Mouse (Mus musculus) neural tube, embryonic 13.5 days (tissue): ENCODE measurements around the gene Naglu. TPM values are rescaled to one million over a fixed set of nuclear protein-coding genes. Genes with fewer than 3 reads are reported as not detected.
A peak's percentile ranks its signal among the peaks of the same experiment; 100 is the strongest.

Experiments used
- ATAC-seq: fragments of 200-750 bp; cut with Nextera tagmentation; 2 replicates; pipeline ENCODE4 v1.8.0; 2017; ENCODE audit warnings: low read depth, mild to moderate bottlenecking, moderate TSS enrichment, moderate library complexity
- H3K27ac ChIP-seq: fragments of 300-500 bp; sonication (generic); replicated peaks from 2 replicates; pipeline ENCODE4 v1.5.1; 2015; ENCODE audit warnings: moderate library complexity, mild to moderate bottlenecking, inconsistent platforms
- H3K27me3 ChIP-seq: fragments of 300-500 bp; sonication (generic); 2 replicates; pipeline ENCODE4 v1.6.1; 2015; ENCODE audit warnings: mild to moderate bottlenecking, inconsistent platforms
- H3K36me3 ChIP-seq: fragments of 300-500 bp; sonication (generic); 2 replicates; pipeline ENCODE4 v1.6.1; 2015; ENCODE audit warnings: mild to moderate bottlenecking, inconsistent platforms
- H3K4me1 ChIP-seq: fragments of 300-500 bp; sonication (generic); replicated peaks from 2 replicates; pipeline ENCODE4 v1.6.1; 2015; ENCODE audit warnings: inconsistent platforms
- H3K4me2 ChIP-seq: fragments of 300-500 bp; sonication (generic); 2 replicates; pipeline ENCODE4 v1.6.1; 2015; ENCODE audit warnings: inconsistent platforms, mild to moderate bottlenecking, moderate library complexity
- H3K4me3 ChIP-seq: fragments of 300-500 bp; sonication (generic); 2 replicates; pipeline ENCODE4 v1.5.1; 2015; ENCODE audit warnings: mild to moderate bottlenecking, inconsistent platforms
- H3K9ac ChIP-seq: fragments of 300-500 bp; sonication (generic); 2 replicates; pipeline ENCODE4 v1.6.1; 2015; ENCODE audit warnings: moderate library complexity, mild to moderate bottlenecking, inconsistent platforms
- H3K9me3 ChIP-seq: fragments of 300-500 bp; sonication (generic); 2 replicates; pipeline ENCODE4 v1.6.1; 2016; ENCODE audit warnings: inconsistent platforms
- WGBS: fragments of 180-500 bp; shearing (Covaris S2); methylation state at CpG from one replicate; pipeline ENCODE4 v1.1.7; 2015; 5-methylcytosine and 5-hydroxymethylcytosine counted together
- polyA plus RNA-seq: library from polyadenylated mRNA; unstranded; fragments of >200 nt; fragmentation: Nextera tagmentation; extraction: Ambion mirVana; gene quantifications from 2 replicates; pipeline ENCODE4 v1.2.1, GENCODE M21; 2015

Naglu gene
- polyA plus RNA-seq, 1 experiment from 2014 or later, result 9.0 TPM

GRCm38 (mm10) chr11:101045826-101046225, 24.0 kb upstream of the Naglu start:
- H3K4me3 ChIP-seq, result no peak overlapping the region
- H3K27me3 ChIP-seq, result no peaks in the 10 kb centered on the region
- H3K4me2 ChIP-seq, result no peak overlapping the region
- peaks cover 100% of the 10 kb centered on the region for H3K36me3 ChIP-seq
- no peak overlapping the region for H3K27ac ChIP-seq
- H3K9me3 ChIP-seq, result no peaks in the 10 kb centered on the region
- H3K4me1 ChIP-seq, result no peaks in the 10 kb centered on the region
- ATAC-seq, result no peak
- WGBS, result 87% methylated on average over 4 of the region's 4 CpGs
- no peak overlapping the region for H3K9ac ChIP-seq

DNA sequence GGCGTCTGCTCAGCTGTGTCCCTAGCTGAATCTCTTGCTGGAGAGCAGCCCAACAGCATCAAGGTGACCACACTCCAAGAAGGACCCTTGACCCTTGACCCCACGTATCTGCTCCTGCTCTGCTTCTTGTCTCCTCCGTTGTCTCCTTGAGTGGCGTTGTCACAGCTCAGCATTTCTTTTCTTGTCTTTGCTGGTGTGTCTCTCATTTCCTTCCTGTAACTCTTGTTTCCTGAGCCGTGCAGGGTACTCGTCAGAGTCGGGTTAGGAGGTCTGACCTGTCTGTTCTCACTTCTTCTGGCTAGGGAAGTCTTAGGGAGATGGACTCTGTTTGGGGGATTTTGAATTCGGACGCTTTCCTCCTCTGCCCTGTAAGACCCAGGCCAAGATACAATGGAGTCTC, 23.4 kb upstream of the Naglu start:
- Histone ChIP-seq H3K9me3 (no peaks in the 10 kb centered on the region), H3K4me1 (no peaks in the 10 kb centered on the region), H3K27me3 (no peaks in the 10 kb centered on the region), H3K36me3 (peaks cover 100% of the 10 kb centered on the region), H3K4me3 (no peak overlapping the region), H3K27ac (no peak overlapping the region), H3K9ac (no peak overlapping the region), H3K4me2 (no peak overlapping the region)
- whole genome bisulfite sequencing, result 79% methylated on average over 9 of the region's 9 CpGs
- no peak for ATAC-seq

DNA sequence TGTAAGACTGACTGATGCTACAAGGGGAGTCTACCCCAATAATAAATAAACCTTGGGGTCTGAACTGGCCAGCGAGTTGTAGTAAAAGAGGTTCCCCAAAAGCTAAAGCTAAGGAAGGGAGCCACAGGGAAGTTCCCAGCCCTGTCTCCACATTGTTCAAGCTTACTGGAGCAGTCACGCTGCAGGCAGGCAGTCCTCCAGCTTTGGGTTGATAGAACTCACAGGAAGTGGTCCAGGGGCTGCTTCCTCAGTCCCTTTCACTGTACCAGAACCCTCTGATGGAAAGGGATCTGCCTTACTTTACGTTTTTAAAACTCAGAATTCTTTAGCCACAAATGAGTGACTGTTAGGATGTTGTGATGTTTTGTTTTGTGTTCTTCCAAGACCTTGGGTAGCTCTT, 22.3 kb upstream of the Naglu start:
- Histone ChIP-seq H3K9ac (no peak overlapping the region), H3K27me3 (no peaks in the 10 kb centered on the region), H3K27ac (no peak overlapping the region), H3K4me3 (no peak overlapping the region), H3K36me3 (peaks cover 100% of the 10 kb centered on the region), H3K9me3 (no peaks in the 10 kb centered on the region), H3K4me2 (no peak overlapping the region), H3K4me1 (no peaks in the 10 kb centered on the region)
- WGBS, result 88% methylated on average over 3 of the region's 3 CpGs
- no peak for ATAC-seq

DNA sequence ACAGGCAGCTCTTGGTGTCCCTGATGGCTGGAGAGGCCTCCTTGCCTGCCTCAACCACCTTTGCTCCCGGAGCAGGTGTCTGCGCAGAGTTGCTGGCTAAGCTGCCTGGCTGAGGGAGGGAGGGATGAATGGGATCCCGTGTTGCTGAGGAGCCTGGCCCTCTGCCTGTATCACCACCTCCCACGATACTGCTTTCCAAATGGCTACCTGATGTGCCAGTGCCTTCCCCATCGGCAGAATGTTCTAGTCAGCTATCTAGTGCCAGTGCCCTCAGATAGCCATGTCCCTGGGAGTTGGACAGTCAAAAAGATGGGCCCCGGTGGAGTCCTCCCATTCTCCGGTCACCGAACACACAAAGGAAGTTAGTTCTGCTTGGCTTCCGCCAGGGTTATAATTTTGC, 19.5 kb upstream of the Naglu start:
- Histone ChIP-seq H3K4me1 (no peaks in the 10 kb centered on the region), H3K4me3 (no peak overlapping the region), H3K36me3 (peaks cover 100% of the 10 kb centered on the region), H3K4me2 (no peak overlapping the region), H3K27me3 (no peaks in the 10 kb centered on the region), H3K9me3 (no peaks in the 10 kb centered on the region), H3K9ac (no peak overlapping the region), H3K27ac (no peak overlapping the region)
- WGBS, result 87% methylated on average over 9 of the region's 9 CpGs
- no peak for ATAC-seq

DNA sequence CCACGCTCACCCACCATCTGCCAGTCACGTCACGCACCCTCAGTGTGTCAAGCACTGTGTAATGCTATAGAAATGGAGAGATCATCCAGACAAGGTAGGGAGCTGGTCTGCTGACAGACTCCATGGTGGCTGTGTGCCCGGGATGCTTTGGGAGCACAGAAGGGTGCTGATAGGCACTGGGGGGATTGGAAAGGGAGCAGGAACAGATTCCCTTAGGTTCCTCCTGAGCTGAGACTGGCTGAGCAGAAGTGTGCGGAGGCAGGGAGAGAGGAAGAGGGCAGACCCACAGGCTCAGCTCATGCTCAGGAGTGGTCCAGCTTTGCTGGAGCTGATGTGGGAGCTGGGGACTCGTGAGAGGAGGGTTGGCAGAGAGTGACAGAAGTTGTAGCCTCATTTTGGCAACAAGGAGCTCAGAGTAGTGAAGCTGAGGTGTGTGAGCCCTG, 18.7 kb upstream of the Naglu start:
- Histone ChIP-seq H3K4me2 (no peak overlapping the region), H3K4me3 (no peak overlapping the region), H3K4me1 (no peaks in the 10 kb centered on the region), H3K9me3 (no peaks in the 10 kb centered on the region), H3K27me3 (no peaks in the 10 kb centered on the region), H3K27ac (no peak overlapping the region), H3K9ac (no peak overlapping the region), H3K36me3 (peaks cover 100% of the 10 kb centered on the region)
- ATAC-seq, result no peak
- WGBS, result 87% methylated on average over 6 of the region's 6 CpGs

DNA sequence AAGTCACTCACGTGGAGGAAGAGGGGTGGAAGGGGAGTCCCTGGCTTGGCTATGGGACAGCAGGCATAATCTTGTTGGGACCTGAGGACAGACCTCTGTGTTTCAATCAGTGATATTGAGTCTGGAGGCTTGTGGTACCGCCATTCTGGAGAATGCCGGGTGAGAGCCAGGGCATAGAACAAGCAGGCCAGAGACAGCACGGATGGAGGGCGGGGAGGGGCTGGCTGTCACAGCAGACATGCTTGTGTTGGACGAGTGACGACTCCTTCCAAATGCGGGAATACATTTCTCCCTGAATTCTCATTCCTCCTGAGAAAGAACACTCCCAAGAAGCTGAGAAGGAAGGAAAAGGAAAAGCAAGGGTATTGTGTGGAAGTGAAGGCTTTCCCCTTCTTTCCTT, 18.2 kb upstream of the Naglu start:
- H3K27me3 ChIP-seq, result no peaks in the 10 kb centered on the region
- H3K4me1 ChIP-seq, result no peaks in the 10 kb centered on the region
- no peak overlapping the region for H3K4me3 ChIP-seq
- WGBS, result 83% methylated on average over 8 of the region's 8 CpGs
- H3K4me2 ChIP-seq, result no peak overlapping the region
- H3K9ac ChIP-seq, result no peak overlapping the region
- H3K9me3 ChIP-seq, result no peaks in the 10 kb centered on the region
- peaks cover 100% of the 10 kb centered on the region for H3K36me3 ChIP-seq
- H3K27ac ChIP-seq, result no peak overlapping the region
- no peak for ATAC-seq

DNA sequence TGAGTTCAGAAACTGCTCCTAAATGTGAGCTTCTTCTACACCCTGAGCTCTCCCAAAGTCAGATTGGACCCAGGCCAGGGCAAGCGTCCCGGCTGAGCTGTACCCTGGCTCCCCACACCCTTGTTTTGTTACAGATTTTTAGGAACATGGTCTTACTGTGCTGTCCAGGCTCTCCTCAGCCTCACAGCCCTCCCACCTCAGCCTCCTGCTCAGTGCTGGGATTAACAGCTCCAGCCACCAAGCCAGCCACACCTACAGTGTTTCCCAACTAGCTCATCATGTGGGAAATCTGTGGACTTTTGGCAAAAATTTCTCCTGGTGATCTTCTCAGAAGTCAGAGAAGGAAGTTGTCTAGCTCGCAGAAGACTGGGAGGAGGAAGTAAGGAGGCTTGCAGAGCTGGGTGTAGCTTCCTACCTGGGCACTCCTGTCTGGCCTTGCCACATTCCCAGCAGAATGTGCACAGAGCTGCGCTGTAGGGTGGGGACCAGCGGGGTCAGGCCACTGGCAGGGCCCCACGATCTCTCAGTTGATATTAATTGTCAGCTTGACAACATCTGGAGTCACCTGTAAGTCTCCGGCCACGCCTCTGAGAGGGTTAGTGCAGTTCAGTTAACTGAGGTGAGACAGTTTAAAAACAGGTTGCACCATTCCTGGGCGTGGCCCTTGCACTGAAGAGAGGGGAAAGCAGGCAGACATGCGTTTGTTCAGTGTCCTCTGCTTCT, 16.9 kb upstream of the Naglu start:
- Histone ChIP-seq H3K4me1 (no peaks in the 10 kb centered on the region), H3K27ac (no peak overlapping the region), H3K9ac (no peak overlapping the region), H3K27me3 (no peaks in the 10 kb centered on the region), H3K4me2 (no peak overlapping the region), H3K4me3 (no peak overlapping the region), H3K9me3 (no peaks in the 10 kb centered on the region), H3K36me3 (peaks cover 99% of the 10 kb centered on the region)
- no peak for ATAC-seq
- 93% methylated on average over 10 of the region's 10 CpGs for WGBS

DNA sequence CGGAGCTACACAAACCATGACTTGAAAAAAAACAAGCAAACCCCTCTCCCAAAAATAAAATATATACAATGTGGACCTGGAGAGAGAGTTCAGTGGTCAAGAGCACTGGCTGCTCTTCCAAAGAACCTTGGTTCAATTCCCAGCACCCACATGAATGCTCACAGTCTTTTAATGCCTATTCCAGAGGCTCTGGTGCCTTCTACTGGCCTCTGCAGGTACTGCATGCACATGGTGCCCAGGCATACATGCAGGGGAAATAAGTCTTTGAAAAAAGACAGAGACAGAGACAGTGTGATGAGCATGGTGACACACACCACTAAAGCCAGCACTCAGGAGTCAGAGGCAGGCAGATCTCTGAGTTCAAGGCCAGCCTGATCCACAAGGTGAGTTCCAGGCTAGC, 15.8 kb upstream of the Naglu start:
- H3K9me3 ChIP-seq, result no peaks in the 10 kb centered on the region
- H3K9ac ChIP-seq, result no peak overlapping the region
- no peaks in the 10 kb centered on the region for H3K27me3 ChIP-seq
- ATAC-seq, result no peak
- peaks cover 97% of the 10 kb centered on the region for H3K36me3 ChIP-seq
- no peak overlapping the region for H3K4me3 ChIP-seq
- 0 out of 2 replicates have a peak, but pooled peaks cover 5% of the 10 kb centered on the region for H3K4me1 ChIP-seq
- 93% methylated on average over 1 of the region's 1 CpGs for WGBS
- no peak overlapping the region for H3K27ac ChIP-seq
- no peak overlapping the region for H3K4me2 ChIP-seq

DNA sequence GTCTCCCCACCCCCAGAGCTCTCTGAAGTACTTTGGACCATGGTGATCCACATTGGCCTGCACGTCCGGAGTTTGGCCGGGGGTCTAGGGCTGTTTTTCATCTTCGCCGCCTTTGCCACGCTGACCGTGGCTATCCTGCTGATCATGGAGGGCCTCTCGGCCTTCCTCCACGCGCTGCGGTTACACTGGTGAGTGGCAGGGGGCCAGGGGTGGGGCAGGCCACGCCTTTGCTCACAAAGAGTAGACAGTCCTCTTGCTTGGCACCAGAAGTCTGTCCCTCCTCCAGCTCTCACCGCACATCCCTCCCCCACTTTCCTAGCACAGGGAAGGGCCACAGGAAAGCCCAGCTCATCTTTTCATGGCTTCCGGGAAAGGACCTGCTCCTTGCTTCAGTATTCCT, 14.4 kb upstream of the Naglu start:
- no peak overlapping the region for H3K4me3 ChIP-seq
- peaks cover 97% of the 10 kb centered on the region for H3K36me3 ChIP-seq
- ATAC-seq, result no peak
- H3K4me1 ChIP-seq, result 0 out of 2 replicates have a peak, but pooled peaks cover 5% of the 10 kb centered on the region
- WGBS, result 90% methylated on average over 14 of the region's 14 CpGs
- H3K27ac ChIP-seq, result no peak overlapping the region
- no peak overlapping the region for H3K4me2 ChIP-seq
- no peaks in the 10 kb centered on the region for H3K27me3 ChIP-seq
- H3K9ac ChIP-seq, result no peak overlapping the region
- H3K9me3 ChIP-seq, result no peaks in the 10 kb centered on the region

DNA sequence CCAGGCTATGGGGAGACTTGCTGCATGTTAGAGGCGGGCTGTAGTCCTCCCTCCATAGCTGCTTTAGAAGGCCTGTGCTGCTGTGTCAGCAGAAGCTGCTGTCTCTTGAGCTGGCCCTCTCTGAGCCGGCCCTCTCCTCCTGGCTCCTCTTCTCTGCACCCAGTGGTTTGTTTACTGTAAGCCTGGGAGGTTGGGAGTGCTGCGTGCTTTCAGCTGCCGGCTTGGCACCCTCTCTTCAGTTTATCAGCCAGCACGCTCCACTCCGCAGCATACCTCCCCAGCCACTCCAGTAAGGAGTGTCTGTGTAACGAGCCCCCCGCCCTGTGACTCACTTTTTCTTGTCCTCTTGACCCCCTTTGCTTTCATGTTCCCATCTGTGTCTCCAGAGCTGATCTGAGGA, 12.9 kb upstream of the Naglu start:
- Histone ChIP-seq H3K4me3 (no peak overlapping the region), H3K4me1 (peaks cover 5% of the 10 kb centered on the region; the same call in 1 of the 2 replicates), H3K27ac (no peak overlapping the region), H3K36me3 (peaks cover 97% of the 10 kb centered on the region), H3K9ac (no peak overlapping the region), H3K9me3 (no peaks in the 10 kb centered on the region), H3K4me2 (no peak overlapping the region), H3K27me3 (no peaks in the 10 kb centered on the region)
- WGBS, result 68% methylated on average over 8 of the region's 8 CpGs
- no peak for ATAC-seq

DNA sequence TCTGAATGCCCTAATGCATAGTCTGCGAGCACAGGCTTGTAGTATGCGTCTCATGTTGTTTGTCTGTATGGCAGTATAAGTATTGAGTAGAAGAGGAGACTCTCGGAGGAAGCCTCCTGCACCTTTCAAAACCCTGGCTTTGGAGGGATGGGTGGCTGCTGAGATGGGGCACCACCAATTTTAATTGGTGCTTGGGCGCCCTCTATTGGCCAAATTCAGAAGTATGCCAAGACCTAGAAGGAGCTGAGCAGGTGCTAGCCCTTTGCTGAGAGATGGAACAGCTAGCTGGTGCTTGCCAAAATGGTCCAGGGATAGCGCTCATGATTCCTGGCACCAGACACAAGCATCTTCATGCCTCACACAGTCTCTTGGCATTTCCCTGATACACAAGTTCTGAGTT, 12.0 kb upstream of the Naglu start:
- ATAC-seq, result no peak
- H3K36me3 ChIP-seq, result peaks cover 97% of the 10 kb centered on the region
- no peaks in the 10 kb centered on the region for H3K9me3 ChIP-seq
- no peak overlapping the region for H3K9ac ChIP-seq
- H3K27me3 ChIP-seq, result no peaks in the 10 kb centered on the region
- no peak overlapping the region for H3K4me2 ChIP-seq
- H3K4me3 ChIP-seq, result no peak overlapping the region
- no peak overlapping the region for H3K27ac ChIP-seq
- 39% methylated on average over 5 of the region's 5 CpGs for WGBS
- H3K4me1 ChIP-seq, result peaks cover 9% of the 10 kb centered on the region

DNA sequence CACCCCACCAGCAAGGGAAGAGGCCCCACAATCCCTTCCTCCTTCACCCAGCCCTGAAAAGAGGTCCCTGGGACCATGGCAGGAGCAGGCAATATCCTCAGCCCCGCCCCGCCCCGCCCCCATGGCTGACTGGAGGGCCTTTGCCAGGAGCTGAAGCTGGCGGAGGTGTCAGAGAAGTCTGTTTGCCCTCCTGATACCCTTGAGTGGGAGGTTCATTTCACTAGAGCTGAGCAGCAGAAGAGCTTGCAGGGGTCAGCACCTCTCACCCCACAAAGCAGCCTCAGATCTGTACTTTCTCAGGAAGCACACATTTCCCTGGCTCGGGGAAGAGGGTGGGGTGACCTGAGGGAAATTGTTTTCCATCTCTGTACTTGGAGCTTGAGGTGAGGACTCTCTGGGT, 11.1 kb upstream of the Naglu start:
- peaks cover 17% of the 10 kb centered on the region for H3K4me1 ChIP-seq
- 77% methylated on average over 5 of the region's 5 CpGs for WGBS
- H3K27ac ChIP-seq, result peak overlapping the region; percentile 23; the same call in 1 of the 2 replicates
- no peak for ATAC-seq
- peaks cover 97% of the 10 kb centered on the region for H3K36me3 ChIP-seq
- H3K4me2 ChIP-seq, result no peak overlapping the region
- no peak overlapping the region for H3K4me3 ChIP-seq
- no peak overlapping the region for H3K9ac ChIP-seq
- H3K9me3 ChIP-seq, result no peaks in the 10 kb centered on the region
- no peaks in the 10 kb centered on the region for H3K27me3 ChIP-seq

GRCm38 (mm10) chr11:101059473-101059872, 10.3 kb upstream of the Naglu start:
- Histone ChIP-seq H3K4me2 (no peak overlapping the region), H3K4me1 (peaks cover 20% of the 10 kb centered on the region), H3K4me3 (no peak overlapping the region), H3K36me3 (peaks cover 96% of the 10 kb centered on the region), H3K27ac (peak overlapping the region; percentile 81), H3K27me3 (no peaks in the 10 kb centered on the region), H3K9me3 (no peaks in the 10 kb centered on the region), H3K9ac (no peak overlapping the region)
- 70% methylated on average over 10 of the region's 10 CpGs for WGBS
- no peak for ATAC-seq
